ENCODE assay signal across 8 mouse cellular contexts in the genomic region with DNA sequence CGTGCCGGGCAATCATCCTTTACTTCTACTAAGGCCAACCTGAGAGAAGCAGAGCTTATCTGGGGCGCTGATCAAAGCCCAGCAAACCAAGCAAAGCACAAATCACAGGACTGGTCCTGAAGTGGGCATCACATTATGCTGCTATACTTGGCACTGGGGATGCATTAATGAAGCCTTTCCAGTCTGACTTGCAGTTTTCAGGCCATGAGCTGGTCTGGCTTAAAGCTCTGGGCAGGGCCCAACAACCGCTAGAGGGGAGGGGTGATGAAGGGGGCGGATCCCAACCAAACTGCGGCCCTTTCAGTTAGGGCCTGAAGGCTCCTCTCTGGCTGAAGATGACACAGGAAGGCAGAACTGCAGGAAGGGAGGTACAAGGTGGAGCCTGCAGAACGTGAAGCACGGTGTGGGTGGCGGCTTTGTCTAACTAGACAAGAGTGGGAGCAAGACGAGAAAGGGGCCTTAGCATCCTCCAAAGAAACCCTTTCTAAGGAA. TPM values are rescaled to one million over a fixed set of nuclear protein-coding genes. Genes with fewer than 3 reads are reported as not detected.
DNase-seq lines count a peak whose midpoint lies in the region; ATAC-seq and TF ChIP-seq lines count a peak whose summit lies in the region.

No protein-coding gene starts in this region.

- peak overlapping the region; percentile 65 for H3K27ac ChIP-seq in kidney, embryonic 16.5 days (ENCODE audit: low read length)
- peak overlapping the region; percentile 65 for H3K27ac ChIP-seq in stomach, embryonic 16.5 days (ENCODE audit: low read length)

- peaks cover 22% of the 10 kb centered on the region for H3K4me1 ChIP-seq in kidney, embryonic 16.5 days (ENCODE audit: insufficient read depth, low read length)
- peaks cover 16% of the 10 kb centered on the region for H3K4me1 ChIP-seq in stomach, embryonic 16.5 days (ENCODE audit: control insufficient read depth, insufficient read depth, low read length)

- H3K9ac ChIP-seq in kidney, embryonic 16.5 days (replicated peaks; ENCODE audit: low read length), result peak overlapping the region; percentile 76
- peak overlapping the region; percentile 70 for H3K9ac ChIP-seq in stomach, embryonic 16.5 days (ENCODE audit: low read length)

- H3K79me3 ChIP-seq in C2C12 (ENCODE audit: low read depth), result peaks cover 27% of the 10 kb centered on the region

- H3K27me3 ChIP-seq in C2C12 (ENCODE audit: control insufficient read depth, insufficient read depth, insufficient read length), result no peaks in the 10 kb centered on the region
- H3K27me3 ChIP-seq in kidney, embryonic 16.5 days (ENCODE audit: insufficient read depth, low read length), result no peaks in the 10 kb centered on the region
- no peaks in the 10 kb centered on the region for H3K27me3 ChIP-seq in stomach, embryonic 16.5 days (ENCODE audit: control insufficient read depth, insufficient read depth, low read length)

- peak; percentile 43 for ATAC-seq in granulocyte monocyte progenitor cell, adult 5-6 weeks (replicated peaks; ENCODE audit: poor library complexity, severe bottlenecking)
- no peak for ATAC-seq in kidney, embryonic 16.5 days (ENCODE audit: low FRiP score, low TSS enrichment)
- ATAC-seq in megakaryocyte, adult 5-6 weeks (ENCODE audit: poor library complexity, severe bottlenecking), result peak; percentile 8
- ATAC-seq in stomach, embryonic 16.5 days (ENCODE audit: insufficient read depth, low FRiP score), result no peak

- H3K79me2 ChIP-seq in C2C12 (ENCODE audit: control insufficient read depth, insufficient read depth), result peaks cover 56% of the 10 kb centered on the region

- no peak for TF ChIP-seq CTCF in C2C12 (IDR thresholded peaks at IDR 0.05; ENCODE audit: control insufficient read depth, insufficient read depth, insufficient read length)

- H3K36me3 ChIP-seq in C2C12 (ENCODE audit: control insufficient read depth, insufficient read depth), result peaks cover 59% of the 10 kb centered on the region
- H3K36me3 ChIP-seq in kidney, embryonic 16.5 days (ENCODE audit: insufficient read depth, low read length), result peaks cover 37% of the 10 kb centered on the region
- peaks cover 15% of the 10 kb centered on the region for H3K36me3 ChIP-seq in stomach, embryonic 16.5 days (ENCODE audit: control insufficient read depth, insufficient read depth, low read length)

- WGBS in kidney, embryonic 16.5 days, result 14% methylated on average over 10 of the region's 10 CpGs
- WGBS in stomach, embryonic 16.5 days, result 23% methylated on average over 10 of the region's 10 CpGs

- no peaks in the 10 kb centered on the region for H3K9me3 ChIP-seq in kidney, embryonic 16.5 days (ENCODE audit: low read length)
- H3K9me3 ChIP-seq in stomach, embryonic 16.5 days (replicated peaks; ENCODE audit: control insufficient read depth, low read length), result no peaks in the 10 kb centered on the region

- peak; percentile 75 for DNase-seq in 3134 (ENCODE audit: extremely low read depth, insufficient read length, low spot score)
- peak; percentile 40 to 44 for DNase-seq in cerebellum, adult 18-20 months
- no peak for DNase-seq in frontal cortex, postnatal 14 days (ENCODE audit: low spot score in 2 of 2)

- H3K4me2 ChIP-seq in kidney, embryonic 16.5 days (replicated peaks; ENCODE audit: low read depth, low read length), result peak overlapping the region; percentile 94
- H3K4me2 ChIP-seq in stomach, embryonic 16.5 days (ENCODE audit: low read depth, low read length), result peak overlapping the region; percentile 88

- peak overlapping the region; percentile 36 for H3ac ChIP-seq in C2C12 (ENCODE audit: control insufficient read depth, insufficient read length, low read depth)

- H3K4me3 ChIP-seq in C2C12 (ENCODE audit: insufficient read depth, poor library complexity, severe bottlenecking), result peak overlapping the region; percentile 68
- peak overlapping the region; percentile 68 for H3K4me3 ChIP-seq in kidney, embryonic 16.5 days (ENCODE audit: low read length)
- peak overlapping the region; percentile 68 for H3K4me3 ChIP-seq in stomach, embryonic 16.5 days (replicated peaks; ENCODE audit: low read length)

TF ChIP-seq in C2C12, 6 proteins besides CTCF, POLR2A, EP300 and RAD21:
- TF ChIP-seq MAX (IDR thresholded peaks at IDR 0.05) (peak; percentile 41), USF1 (IDR thresholded peaks at IDR 0.05; ENCODE audit: low read depth) (no peak), CEBPB (IDR thresholded peaks at IDR 0.05; ENCODE audit: low read depth) (no peak), MYOD1 (IDR thresholded peaks at IDR 0.05; ENCODE audit: control insufficient read depth, insufficient read length, low read depth) (no peak)

RNA-seq across cellular contexts. Expression of a gene that starts 1.1 kb away (rescaled TPM):
- 132 TPM for polyA plus RNA-seq in C2C12 (2012; fragmentation: generic; extraction: Trizol)
- total RNA-seq in granulocyte monocyte progenitor cell, adult 5-6 weeks (2014; fragmentation: Nextera tagmentation), result 88.8 and 89.4 TPM in 2 replicates
- 93.5 and 98.6 TPM in 2 replicates for total RNA-seq in granulocyte monocyte progenitor cell, adult 5-6 weeks (2017)
- 174 TPM in 2 replicates for polyA plus RNA-seq in kidney, embryonic 16.5 days (2015; fragmentation: Nextera tagmentation; extraction: Ambion mirVana)
- 31.8 and 32.7 TPM in 2 replicates for total RNA-seq in megakaryocyte, adult 5-6 weeks (2015)
- 56.3 and 58.5 TPM in 2 replicates for total RNA-seq in megakaryocyte, adult 5-6 weeks (2017)
- 128 and 139 TPM in 2 replicates for polyA plus RNA-seq in stomach, embryonic 16.5 days (2015; fragmentation: Nextera tagmentation; extraction: Ambion mirVana)

RNA-seq across cellular contexts. Expression of a gene that starts 1.2 kb away (rescaled TPM):
- polyA plus RNA-seq in C2C12 (2012; fragmentation: generic; extraction: Trizol), result 69.9 TPM
- 86.1 and 89.0 TPM in 2 replicates for total RNA-seq in granulocyte monocyte progenitor cell, adult 5-6 weeks (2014; fragmentation: Nextera tagmentation)
- total RNA-seq in granulocyte monocyte progenitor cell, adult 5-6 weeks (2017), result 128 and 162 TPM in 2 replicates
- 187 and 193 TPM in 2 replicates for polyA plus RNA-seq in kidney, embryonic 16.5 days (2015; fragmentation: Nextera tagmentation; extraction: Ambion mirVana)
- 160 and 180 TPM in 2 replicates for total RNA-seq in megakaryocyte, adult 5-6 weeks (2015)
- total RNA-seq in megakaryocyte, adult 5-6 weeks (2017), result 168 and 185 TPM in 2 replicates
- polyA plus RNA-seq in stomach, embryonic 16.5 days (2015; fragmentation: Nextera tagmentation; extraction: Ambion mirVana), result 129 and 138 TPM in 2 replicates

RNA-seq across cellular contexts. Expression of a gene that starts 11.9 kb away (rescaled TPM):
- not detected for polyA plus RNA-seq in C2C12 (2012; fragmentation: generic; extraction: Trizol)
- total RNA-seq in granulocyte monocyte progenitor cell, adult 5-6 weeks (2014; fragmentation: Nextera tagmentation), result not detected in 2 replicates
- not detected in 2 replicates for total RNA-seq in granulocyte monocyte progenitor cell, adult 5-6 weeks (2017)
- polyA plus RNA-seq in kidney, embryonic 16.5 days (2015; fragmentation: Nextera tagmentation; extraction: Ambion mirVana), result 1.7 and 1.8 TPM in 2 replicates
- not detected in 2 replicates for total RNA-seq in megakaryocyte, adult 5-6 weeks (2015)
- not detected in 2 replicates for total RNA-seq in megakaryocyte, adult 5-6 weeks (2017)
- polyA plus RNA-seq in stomach, embryonic 16.5 days (2015; fragmentation: Nextera tagmentation; extraction: Ambion mirVana), result 0.66 and 1.5 TPM in 2 replicates

RNA-seq across cellular contexts. Expression of a gene that starts 14.1 kb away (rescaled TPM):
- 604 TPM for polyA plus RNA-seq in C2C12 (2012; fragmentation: generic; extraction: Trizol)
- 357 and 379 TPM in 2 replicates for total RNA-seq in granulocyte monocyte progenitor cell, adult 5-6 weeks (2014; fragmentation: Nextera tagmentation)
- 273 and 305 TPM in 2 replicates for total RNA-seq in granulocyte monocyte progenitor cell, adult 5-6 weeks (2017)
- polyA plus RNA-seq in kidney, embryonic 16.5 days (2015; fragmentation: Nextera tagmentation; extraction: Ambion mirVana), result 851 and 866 TPM in 2 replicates
- 134 and 144 TPM in 2 replicates for total RNA-seq in megakaryocyte, adult 5-6 weeks (2015)
- 93.8 and 113 TPM in 2 replicates for total RNA-seq in megakaryocyte, adult 5-6 weeks (2017)
- 938 and 959 TPM in 2 replicates for polyA plus RNA-seq in stomach, embryonic 16.5 days (2015; fragmentation: Nextera tagmentation; extraction: Ambion mirVana)

RNA-seq across cellular contexts. Expression of a gene that starts 19.7 kb away (rescaled TPM):
- 24.8 TPM for polyA plus RNA-seq in C2C12 (2012; fragmentation: generic; extraction: Trizol)
- total RNA-seq in granulocyte monocyte progenitor cell, adult 5-6 weeks (2014; fragmentation: Nextera tagmentation), result 3.1 and 5.2 TPM in 2 replicates
- total RNA-seq in granulocyte monocyte progenitor cell, adult 5-6 weeks (2017), result 4.6 and 10.5 TPM in 2 replicates
- polyA plus RNA-seq in kidney, embryonic 16.5 days (2015; fragmentation: Nextera tagmentation; extraction: Ambion mirVana), result 20.9 and 21.5 TPM in 2 replicates
- 5.1 and 8.0 TPM in 2 replicates for total RNA-seq in megakaryocyte, adult 5-6 weeks (2015)
- 10.3 and 14.0 TPM in 2 replicates for total RNA-seq in megakaryocyte, adult 5-6 weeks (2017)
- 14.8 and 15.1 TPM in 2 replicates for polyA plus RNA-seq in stomach, embryonic 16.5 days (2015; fragmentation: Nextera tagmentation; extraction: Ambion mirVana)

Comparison
In these comparisons a context has a peak if more than half of its experiments do, and no peak if none do; other contexts are left out.
1. DNase-seq: peak in 3134 (single experiment) and cerebellum, adult 18-20 months (2 of 2); none in frontal cortex, postnatal 14 days (0 of 2).
2. ATAC-seq: peak in granulocyte monocyte progenitor cell, adult 5-6 weeks (single experiment) and megakaryocyte, adult 5-6 weeks (single experiment); none in kidney, embryonic 16.5 days (single experiment) and stomach, embryonic 16.5 days (single experiment).
3. Peak in every context shown above with its lines, with median percentiles within 50 percentile points of each other: H3K4me3 ChIP-seq.